Mouse (Mus musculus) hindbrain, embryonic 11.5 days (tissue): ENCODE measurements around the gene Usp16. TPM values are rescaled to one million over a fixed set of nuclear protein-coding genes. Genes with fewer than 3 reads are reported as not detected.
A peak's percentile ranks its signal among the peaks of the same experiment; 100 is the strongest.

Experiments used
- ATAC-seq: fragments of 200-750 bp; cut with Nextera tagmentation; 2 replicates; pipeline ENCODE4 v1.8.0; 2017; ENCODE audit warnings: mild to moderate bottlenecking, moderate TSS enrichment, moderate library complexity; ENCODE audit not compliant: low FRiP score
- DNase-seq: peaks from one replicate; pipeline ENCODE4 v3.0.0-alpha.2; 2015; ENCODE audit warnings: low spot score
- H3K27ac ChIP-seq: fragments of 300-500 bp; sonication (generic); 2 replicates; pipeline ENCODE4 v1.5.1; 2014; ENCODE audit warnings: mild to moderate bottlenecking, low read depth, low read length
- H3K27me3 ChIP-seq: fragments of 300-500 bp; sonication (generic); 2 replicates; pipeline ENCODE4 v1.6.1; 2014; ENCODE audit warnings: mild to moderate bottlenecking, low read length, moderate library complexity, mixed read lengths; ENCODE audit not compliant: control insufficient read depth, insufficient read depth
- H3K36me3 ChIP-seq: fragments of 300-500 bp; sonication (generic); 2 replicates; pipeline ENCODE4 v1.6.1; 2014; ENCODE audit warnings: mild to moderate bottlenecking, low read length, moderate library complexity, mixed read lengths; ENCODE audit not compliant: control insufficient read depth, insufficient read depth
- H3K4me1 ChIP-seq: fragments of 300-500 bp; sonication (generic); replicated peaks from 2 replicates; pipeline ENCODE4 v1.6.1; 2014; ENCODE audit warnings: low read length, mixed read lengths; ENCODE audit not compliant: control insufficient read depth, insufficient read depth
- H3K4me2 ChIP-seq: fragments of 300-500 bp; sonication (generic); replicated peaks from 2 replicates; pipeline ENCODE4 v1.6.1; 2014; ENCODE audit warnings: mild to moderate bottlenecking, low read depth, low read length
- H3K4me3 ChIP-seq: fragments of 300-500 bp; sonication (generic); 2 replicates; pipeline ENCODE4 v1.5.1; 2014; ENCODE audit warnings: low read depth, low read length
- H3K9ac ChIP-seq: fragments of 300-500 bp; sonication (generic); 2 replicates; pipeline ENCODE4 v1.6.1; 2014; ENCODE audit warnings: low read depth, low read length
- H3K9me3 ChIP-seq: fragments of 300-500 bp; sonication (generic); 2 replicates; pipeline ENCODE4 v1.6.1; 2016; ENCODE audit warnings: low read length; ENCODE audit not compliant: control insufficient read depth
- WGBS: fragments of 180-500 bp; shearing (Covaris S2); extraction: QIAGEN DNeasy Blood & Tissue Kit; methylation state at CpG from one replicate; pipeline ENCODE4 v1.1.7; 2014; 5-methylcytosine and 5-hydroxymethylcytosine counted together
- polyA plus RNA-seq: library from polyadenylated mRNA; unstranded; fragments of >200 nt; fragmentation: Nextera tagmentation; extraction: Ambion mirVana; gene quantifications from 2 replicates; pipeline ENCODE4 v1.2.1, GENCODE M21; 2014

Gene Usp16
- polyA plus RNA-seq, 1 experiment from 2014 or later = 58.1 TPM

GRCm38 (mm10) chr16:87495716-87496447, 41.4 kb downstream of the Usp16 start, which contains the start of gene Cct8:
Gene Cct8 (minus strand): TSS chr16:87495873.
- DNase-seq (peak; percentile 97), ATAC-seq (peak; percentile 96)
- H3K4me2 ChIP-seq = peak within 1 kb of the TSS; percentile 83
- H3K9me3 ChIP-seq = no peaks in the 10 kb centered on the region
- peaks cover 3% of the 10 kb centered on the region; the same call in 1 of the 2 replicates for H3K4me1 ChIP-seq
- peaks cover 10% of the 10 kb centered on the region; the same call in 1 of the 2 replicates for H3K36me3 ChIP-seq
- H3K4me3 ChIP-seq = peak within 1 kb of the TSS; percentile 94
- peak within 1 kb of the TSS; percentile 79 for H3K27ac ChIP-seq
- no peaks in the 10 kb centered on the region for H3K27me3 ChIP-seq
- WGBS = 1% methylated on average over 46 of the region's 48 CpGs
- peak within 1 kb of the TSS; percentile 96 for H3K9ac ChIP-seq

- no peak for DNase-seq
- 87% methylated on average over 2 of the region's 2 CpGs for WGBS
- H3K9ac ChIP-seq = no peak overlapping the region; the same call in 1 of the 2 replicates
Observed at GRCm38 (mm10) chr16:87496728-87497127, 42.2 kb downstream of the Usp16 start.

GRCm38 (mm10) chr16:87497171-87497570, 42.7 kb downstream of the Usp16 start:
- no peak overlapping the region for H3K4me2 ChIP-seq
- no peak overlapping the region for H3K9ac ChIP-seq
- no peaks in the 10 kb centered on the region for H3K27me3 ChIP-seq
- no peak for DNase-seq
- no peak overlapping the region for H3K27ac ChIP-seq
- 0 out of 2 replicates have a peak, but pooled peaks cover 3% of the 10 kb centered on the region for H3K36me3 ChIP-seq
- 92% methylated on average over 6 of the region's 6 CpGs for WGBS
- H3K4me3 ChIP-seq = no peak overlapping the region
- peaks cover 3% of the 10 kb centered on the region; the same call in 1 of the 2 replicates for H3K4me1 ChIP-seq
- ATAC-seq = no peak
- no peaks in the 10 kb centered on the region for H3K9me3 ChIP-seq

More at GRCm38 (mm10) chr16:87496728-87497127, 42.2 kb downstream of the Usp16 start:
- peaks cover 3% of the 10 kb centered on the region; the same call in 1 of the 2 replicates for H3K4me1 ChIP-seq
- 0 out of 2 replicates have a peak overlapping the region, but pooled peaks have one; percentile 18 for H3K4me3 ChIP-seq
- H3K36me3 ChIP-seq = 0 out of 2 replicates have a peak, but pooled peaks cover 3% of the 10 kb centered on the region
- no peaks in the 10 kb centered on the region for H3K9me3 ChIP-seq
- H3K27me3 ChIP-seq = no peaks in the 10 kb centered on the region
- H3K4me2 ChIP-seq = peak overlapping the region; percentile 53
- no peak for ATAC-seq
- no peak overlapping the region for H3K27ac ChIP-seq

- ATAC-seq (no peak), DNase-seq (no peak)
- no peaks in the 10 kb centered on the region for H3K9me3 ChIP-seq
- 66% methylated on average over 6 of the region's 6 CpGs for WGBS
- no peaks in the 10 kb centered on the region for H3K27me3 ChIP-seq
- H3K4me3 ChIP-seq = no peak overlapping the region
- no peaks in the 10 kb centered on the region for H3K36me3 ChIP-seq
- H3K4me2 ChIP-seq = no peak overlapping the region
- H3K4me1 ChIP-seq = peaks cover 3% of the 10 kb centered on the region; the same call in 1 of the 2 replicates
- H3K27ac ChIP-seq = no peak overlapping the region
- H3K9ac ChIP-seq = no peak overlapping the region
Observed at GRCm38 (mm10) chr16:87499556-87499955, 45.1 kb downstream of the Usp16 start.

- no peaks in the 10 kb centered on the region for H3K27me3 ChIP-seq
- no peak overlapping the region for H3K4me2 ChIP-seq
- H3K36me3 ChIP-seq = no peaks in the 10 kb centered on the region
- no peaks in the 10 kb centered on the region for H3K4me1 ChIP-seq
- no peaks in the 10 kb centered on the region for H3K9me3 ChIP-seq
- peak; percentile 25; the same call in 1 of the 2 replicates for ATAC-seq
- H3K27ac ChIP-seq = no peak overlapping the region
- H3K9ac ChIP-seq = no peak overlapping the region
- no peak overlapping the region for H3K4me3 ChIP-seq
- WGBS = 69% methylated on average over 13 of the region's 13 CpGs
- no peak for DNase-seq
Observed at GRCm38 (mm10) chr16:87501304-87502078, 47.0 kb downstream of the Usp16 start.

GRCm38 (mm10) chr16:87511706-87512105, 57.2 kb downstream of the Usp16 start:
- H3K27me3 ChIP-seq = no peaks in the 10 kb centered on the region
- whole genome bisulfite sequencing = 74% methylated on average over 5 of the region's 5 CpGs

GRCm38 (mm10) chr16:87512331-87512730, 57.8 kb downstream of the Usp16 start:
- Histone ChIP-seq H3K27me3 (no peaks in the 10 kb centered on the region), H3K9ac (no peak overlapping the region), H3K27ac (no peak overlapping the region), H3K9me3 (no peaks in the 10 kb centered on the region), H3K36me3 (no peaks in the 10 kb centered on the region), H3K4me3 (no peak overlapping the region), H3K4me2 (no peak overlapping the region), H3K4me1 (no peaks in the 10 kb centered on the region)
- no peak for ATAC-seq
- WGBS = 95% methylated on average over 14 of the region's 14 CpGs
- no peak for DNase-seq

More at GRCm38 (mm10) chr16:87511706-87512105, 57.2 kb downstream of the Usp16 start:
- no peaks in the 10 kb centered on the region for H3K4me1 ChIP-seq
- no peaks in the 10 kb centered on the region for H3K9me3 ChIP-seq
- no peak overlapping the region for H3K9ac ChIP-seq
- no peaks in the 10 kb centered on the region for H3K36me3 ChIP-seq
- H3K4me3 ChIP-seq = no peak overlapping the region
- DNase-seq (no peak), ATAC-seq (no peak)
- H3K4me2 ChIP-seq = no peak overlapping the region
- H3K27ac ChIP-seq = no peak overlapping the region

GRCm38 (mm10) chr16:87524228-87524627, 69.7 kb downstream of the Usp16 start:
- H3K36me3 ChIP-seq = no peaks in the 10 kb centered on the region
- ATAC-seq (no peak), DNase-seq (no peak)
- H3K9me3 ChIP-seq = no peaks in the 10 kb centered on the region
- no peak overlapping the region for H3K4me2 ChIP-seq
- no peak overlapping the region for H3K4me3 ChIP-seq
- H3K4me1 ChIP-seq = no peaks in the 10 kb centered on the region
- H3K27ac ChIP-seq = no peak overlapping the region
- no peaks in the 10 kb centered on the region for H3K27me3 ChIP-seq
- no peak overlapping the region for H3K9ac ChIP-seq
- WGBS = 89% methylated on average over 5 of the region's 5 CpGs
